Mouse (Mus musculus) gastrocnemius, adult 2 months (tissue): ENCODE results near the gene Zfr2. TPM values are rescaled to one million over a fixed set of nuclear protein-coding genes. Genes with fewer than 3 reads are reported as not detected.
"Not testable (repeated sequence)": the region's sequence is repeated elsewhere in the genome, so short reads cannot be mapped to it uniquely, and the experiment has no call there.

Source experiments
- DNase-seq: peaks from one replicate; pipeline ENCODE4 v3.0.0; 2022
- H3K27ac ChIP-seq: fragments of 200-600 bp; 2 replicates; pipeline ENCODE4 v1.8.1; 2022; ENCODE audit warnings: mild to moderate bottlenecking
- H3K4me3 ChIP-seq: fragments of 200-600 bp; 2 replicates; pipeline ENCODE4 v1.8.1; 2022; ENCODE audit warnings: mild to moderate bottlenecking, moderate library complexity
- CTCF ChIP-seq: fragments of 200-600 bp; IDR thresholded peaks from 2 replicates; pipeline ENCODE4 v1.8.1; 2022; ENCODE audit warnings: antibody characterized with exemption, mild to moderate bottlenecking, moderate library complexity
- intact Hi-C: fragments of 180-260 bp; cut with DNase I; formaldehyde crosslinking; loops from one replicate; pipeline ENCODE4 v1.15.1; 2025
- total RNA-seq, 2 experiments: library from RNA; stranded (reverse); gene quantifications; 2 replicates each; pipeline ENCODE4 v1.2.3; 2021

Zfr2 gene
- total RNA-seq, 2 experiments from 2014 or later = 1.8 to 2.7 TPM

DNA sequence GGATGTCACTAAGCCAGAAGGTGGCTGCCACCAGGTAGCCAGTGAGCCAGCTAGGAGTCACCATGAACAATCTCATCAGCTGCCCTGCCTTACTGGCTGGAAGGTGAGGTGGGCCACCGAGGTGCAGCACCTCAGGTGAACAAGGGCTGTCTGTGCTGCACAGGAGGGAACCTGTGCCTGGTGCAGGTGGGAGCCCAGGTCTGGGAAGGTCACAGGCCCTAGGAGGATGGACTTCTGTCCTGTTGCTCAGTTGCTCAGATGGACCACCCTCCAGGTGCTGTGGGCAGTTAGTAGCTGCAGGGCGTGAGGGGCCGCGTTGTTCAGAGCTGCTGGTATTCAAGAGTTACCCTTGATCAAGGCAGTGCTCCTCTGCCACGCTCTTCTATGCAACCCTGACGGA lies 16.1 kb upstream of the Zfr2 start:
- intact Hi-C loops = loop anchor here (1.0 kb wide), 1 partner anchor 18 kb away; no protein-coding TSS in a partner anchor
- H3K4me3 ChIP-seq = no peak overlapping the region
- TF ChIP-seq CTCF = no peak
- no peak for DNase-seq
- no peak overlapping the region for H3K27ac ChIP-seq

GRCm38 (mm10) chr10:81217267-81217666 lies 15.7 kb upstream of the Zfr2 start:
- not testable (repeated sequence) for H3K27ac ChIP-seq, H3K4me3 ChIP-seq, DNase-seq
- intact Hi-C loops = loop anchor here (1.0 kb wide), 1 partner anchor 18 kb away; no protein-coding TSS in a partner anchor
- TF ChIP-seq CTCF = peak; percentile 71

GRCm38 (mm10) chr10:81217964-81218363 lies 15.0 kb upstream of the Zfr2 start:
- H3K4me3 ChIP-seq = no peak overlapping the region
- DNase-seq = peak; percentile 81
- H3K27ac ChIP-seq = no peak overlapping the region
- TF ChIP-seq CTCF = peak; percentile 87
- intact Hi-C loops = loop anchor here (1.0 kb wide), 1 partner anchor 19 kb away; no protein-coding TSS in a partner anchor

DNA sequence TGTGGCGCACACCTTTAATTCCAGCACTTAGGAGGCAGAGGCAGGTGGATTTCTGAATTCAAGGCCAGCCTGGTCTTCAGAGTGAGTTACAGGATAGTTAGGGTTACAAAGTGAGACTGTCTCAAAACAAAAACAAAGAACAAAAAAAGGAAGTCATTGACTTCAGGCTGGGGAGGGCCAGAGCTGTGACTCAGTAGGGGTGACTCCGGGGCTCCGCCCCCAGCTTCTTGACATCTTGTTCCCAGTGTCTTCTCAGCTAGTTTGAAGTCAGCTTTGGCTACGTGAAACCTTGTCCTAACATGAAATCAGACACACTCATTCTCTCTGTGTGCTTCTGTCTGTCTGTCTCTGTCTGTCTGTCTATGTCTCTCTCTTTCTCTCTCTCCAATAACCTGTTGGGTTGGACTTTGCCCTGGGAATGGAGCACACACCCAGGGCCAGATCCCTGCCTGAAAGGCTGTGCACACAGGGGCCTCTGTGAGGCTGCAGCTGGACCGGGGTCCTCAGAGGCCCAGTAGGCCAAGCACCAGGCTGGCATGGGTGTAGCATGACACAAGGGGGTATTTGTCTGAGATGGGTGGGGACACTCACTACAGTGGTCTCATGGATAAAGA lies 11.4 kb upstream of the Zfr2 start:
- intact Hi-C loops = no loop called here
- DNase-seq = no peak
- Histone ChIP-seq H3K27ac (no peak overlapping the region), H3K4me3 (no peak overlapping the region)
- no peak for TF ChIP-seq CTCF

- H3K4me3 ChIP-seq, DNase-seq, intact Hi-C loops, H3K27ac ChIP-seq: not testable (repeated sequence)
Measured at GRCm38 (mm10) chr10:81223731-81224130, 9.2 kb upstream of the Zfr2 start.

GRCm38 (mm10) chr10:81229735-81230437 lies 3.1 kb upstream of the Zfr2 start:
- Histone ChIP-seq H3K27ac (no peak overlapping the region), H3K4me3 (no peak overlapping the region)
- no peak for TF ChIP-seq CTCF
- no peak for DNase-seq
- intact Hi-C loops = no loop called here

- DNase-seq = no peak
- TF ChIP-seq CTCF = peak; percentile 52
- intact Hi-C loops = no loop called here
- Histone ChIP-seq H3K27ac (no peak within 1 kb of the TSS), H3K4me3 (no peak within 1 kb of the TSS)
Measured at GRCm38 (mm10) chr10:81230438-81231332, 2.3 kb upstream of the Zfr2 start, which contains the start of gene Atcay. TSS of gene Atcay (minus strand) at chr10:81230833.

GRCm38 (mm10) chr10:81231436-81231835 lies 1.5 kb upstream of the Zfr2 start:
- TF ChIP-seq CTCF = no peak
- DNase-seq = no peak
- Histone ChIP-seq H3K4me3 (no peak overlapping the region), H3K27ac (no peak overlapping the region)
- intact Hi-C loops = no loop called here

GRCm38 (mm10) chr10:81233226-81233585 lies 251 bp downstream of the Zfr2 start:
- DNase-seq = no peak
- no peak for TF ChIP-seq CTCF
- intact Hi-C loops = no loop called here
- H3K4me3 ChIP-seq = peak overlapping the region; percentile 82
- peak overlapping the region; percentile 85 for H3K27ac ChIP-seq

- TF ChIP-seq CTCF = no peak
- intact Hi-C loops = no loop called here
- no peak overlapping the region for H3K27ac ChIP-seq
- DNase-seq = no peak
- no peak overlapping the region for H3K4me3 ChIP-seq
Measured at GRCm38 (mm10) chr10:81234206-81234605, 1.3 kb downstream of the Zfr2 start.

GRCm38 (mm10) chr10:81236471-81237268 lies 3.7 kb downstream of the Zfr2 start:
- no peak overlapping the region for H3K4me3 ChIP-seq
- TF ChIP-seq CTCF = no peak
- DNase-seq = peak; percentile 15
- intact Hi-C loops = no loop called here
- no peak overlapping the region for H3K27ac ChIP-seq

- no peak overlapping the region for H3K27ac ChIP-seq
- peak; percentile 33 for DNase-seq
- TF ChIP-seq CTCF = no peak
- H3K4me3 ChIP-seq = no peak overlapping the region
- intact Hi-C loops = no loop called here
Measured at GRCm38 (mm10) chr10:81238618-81239017, 5.7 kb downstream of the Zfr2 start.
